Mouse (Mus musculus): ENCODE results near the gene Ybx2. TPM values are rescaled to one million over a fixed set of nuclear protein-coding genes. Genes with fewer than 3 reads are reported as not detected.

Gene Ybx2
- total RNA-seq, 2 experiments from 2014 or later, result 10.9 to 11.1 TPM

- no peak for DNase-seq
Observed at GRCm38 (mm10) chr11:69965271-69966005, 29.8 kb downstream of the Ybx2 start.

GRCm38 (mm10) chr11:69966006-69966859 is 30.6 kb downstream of the Ybx2 start:
- no peak for DNase-seq

- DNase-seq, result no peak
Observed at GRCm38 (mm10) chr11:69966860-69967517, 31.4 kb downstream of the Ybx2 start.

- no peak for DNase-seq
Observed at GRCm38 (mm10) chr11:69968793-69969192, 33.2 kb downstream of the Ybx2 start.

- no peak for DNase-seq
Observed at GRCm38 (mm10) chr11:69970222-69970621, 34.6 kb downstream of the Ybx2 start.

GRCm38 (mm10) chr11:69970775-69971174 is 35.2 kb downstream of the Ybx2 start:
- DNase-seq, result no peak

- DNase-seq, result no peak
Observed at GRCm38 (mm10) chr11:69974907-69975306, 39.3 kb downstream of the Ybx2 start.

GRCm38 (mm10) chr11:69976271-69976670 is 40.7 kb downstream of the Ybx2 start:
- no peak for DNase-seq

- no peak for DNase-seq
Observed at GRCm38 (mm10) chr11:69979827-69980195, 44.2 kb downstream of the Ybx2 start.

GRCm38 (mm10) chr11:69980196-69981140 is 44.9 kb downstream of the Ybx2 start:
- peak; percentile 100 for DNase-seq

- DNase-seq, result no peak
Observed at GRCm38 (mm10) chr11:69981141-69981762, 45.7 kb downstream of the Ybx2 start, which contains the start of gene Ctdnep1. Gene Ctdnep1 (plus strand): TSS chr11:69981156.

- no peak for DNase-seq
Observed at GRCm38 (mm10) chr11:69982225-69982624, 46.6 kb downstream of the Ybx2 start, which contains the start of gene Elp5. Gene Elp5 (minus strand): TSS chr11:69982517.

GRCm38 (mm10) chr11:69982877-69983276 is 47.3 kb downstream of the Ybx2 start:
- no peak for DNase-seq

GRCm38 (mm10) chr11:69983377-69983776 is 47.8 kb downstream of the Ybx2 start:
- DNase-seq, result no peak

- no peak for DNase-seq
Observed at GRCm38 (mm10) chr11:69984431-69984830, 48.8 kb downstream of the Ybx2 start.

- DNase-seq, result no peak
Observed at GRCm38 (mm10) chr11:69989949-69990348, 54.4 kb downstream of the Ybx2 start.

Small RNAs within 50 kb of the gene (microRNA-seq; reads per million reads assigned to microRNA genes)
- gene Gm44349, result 0 to 0.42 reads per million in 2 experiments

Other genes with a start within 250 kb of the Ybx2 start
- gene Tnfsf12, start 239.9 kb upstream of the Ybx2 start, total RNA-seq (2021), result 1 to 10 TPM; 8.2 to 8.8 TPM
- 1 to 10 TPM in 1 of 2 experiments, under 1 TPM in 1; 0.90 to 1.2 TPM for gene Tnfsfm13, start 239.7 kb upstream of the Ybx2 start, total RNA-seq (2021)
- gene Polr2a, start 177.2 kb upstream of the Ybx2 start, total RNA-seq (2021), result 10 to 100 TPM; 61.2 to 61.3 TPM
- gene Slc35g3, start 173.8 kb upstream of the Ybx2 start, total RNA-seq (2021), result not detected
- gene Zbtb4, start 169.9 kb upstream of the Ybx2 start, total RNA-seq (2021), result 100 to 1,000 TPM; 116 to 126 TPM
- gene Chrnb1, start 139.9 kb upstream of the Ybx2 start, total RNA-seq (2021), result 1 to 10 TPM in 1 of 2 experiments, under 1 TPM in 1; 0.72 to 1.3 TPM
- 10 to 100 TPM; 29.2 to 31.6 TPM for gene Fgf11, start 133.9 kb upstream of the Ybx2 start, total RNA-seq (2021)
- under 1 TPM in 1 of 2 experiments, not detected in 1; 0.17 TPM for gene Tmem102, start 130.2 kb upstream of the Ybx2 start, total RNA-seq (2021)
- not detected for gene Gm39566, start 120.5 kb upstream of the Ybx2 start, total RNA-seq (2021)
- not detected for gene Spem2, start 117.3 kb upstream of the Ybx2 start, total RNA-seq (2021)
- under 1 TPM; 0.57 to 0.63 TPM for gene Spem1, start 113.6 kb upstream of the Ybx2 start, total RNA-seq (2021)
- gene Nlgn2, start 98.0 kb upstream of the Ybx2 start, total RNA-seq (2021), result 100 to 1,000 TPM; 192 to 206 TPM
- 100 to 1,000 TPM; 109 to 128 TPM for gene Tmem256, start 97.3 kb upstream of the Ybx2 start, total RNA-seq (2021)
- gene Plscr3, start 89.4 kb upstream of the Ybx2 start, total RNA-seq (2021), result 10 to 100 TPM; 16.3 to 16.6 TPM
- gene Tnk1, start 77.1 kb upstream of the Ybx2 start, total RNA-seq (2021), result under 1 TPM in 1 of 2 experiments, not detected in 1; 0.18 TPM
- not detected for gene Tmem95, start 57.8 kb upstream of the Ybx2 start, total RNA-seq (2021)
- 1 to 10 TPM; 1.1 TPM for gene Kctd11, start 54.4 kb upstream of the Ybx2 start, total RNA-seq (2021)
- not detected for gene Acap1, start 40.3 kb upstream of the Ybx2 start, total RNA-seq (2021)
- under 1 TPM; 0.46 to 0.95 TPM for gene 2810408A11Rik, start 34.8 kb upstream of the Ybx2 start, total RNA-seq (2021)
- 100 to 1,000 TPM; 117 to 118 TPM for gene Neurl4, start 34.7 kb upstream of the Ybx2 start, total RNA-seq (2021)
- gene Gps2, start 21.9 kb upstream of the Ybx2 start, total RNA-seq (2021), result 10 to 100 TPM; 31.9 to 38.2 TPM
- 100 to 1,000 TPM; 416 to 445 TPM for gene Eif5a, start 13.8 kb upstream of the Ybx2 start, total RNA-seq (2021)
- gene Slc2a4, start 12.4 kb downstream of the Ybx2 start, total RNA-seq (2021), result 1 to 10 TPM; 1.8 TPM
- not detected for gene Cldn7, start 29.0 kb downstream of the Ybx2 start, total RNA-seq (2021)
- gene Ctdnep1, start 45.4 kb downstream of the Ybx2 start, total RNA-seq (2021), result 100 to 1,000 TPM; 113 to 116 TPM
- 10 to 100 TPM; 77.5 to 78.4 TPM for gene Elp5, start 46.7 kb downstream of the Ybx2 start, total RNA-seq (2021)
- 100 to 1,000 TPM; 232 to 236 TPM for gene Gabarap, start 55.3 kb downstream of the Ybx2 start, total RNA-seq (2021)
- 10 to 100 TPM; 45.4 to 47.4 TPM for gene Phf23, start 60.0 kb downstream of the Ybx2 start, total RNA-seq (2021)
- gene Dvl2, start 64.8 kb downstream of the Ybx2 start, total RNA-seq (2021), result 10 to 100 TPM; 36.8 to 41.7 TPM
- gene Acadvl, start 79.6 kb downstream of the Ybx2 start, total RNA-seq (2021), result 10 to 100 TPM; 54.9 to 58.6 TPM
- gene Dlg4, start 81.1 kb downstream of the Ybx2 start, total RNA-seq (2021), result 100 to 1,000 TPM; 888 to 914 TPM
- gene Asgr1, start 118.3 kb downstream of the Ybx2 start, total RNA-seq (2021), result 1 to 10 TPM in 1 of 2 experiments, not detected in 1; 1.2 TPM
- gene Asgr2, start 156.8 kb downstream of the Ybx2 start, total RNA-seq (2021), result not detected
- gene Mgl2, start 194.5 kb downstream of the Ybx2 start, total RNA-seq (2021), result under 1 TPM; 0.45 to 0.68 TPM
- 1 to 10 TPM in 1 of 2 experiments, under 1 TPM in 1; 1.00 to 1.8 TPM for gene Clec10a, start 220.4 kb downstream of the Ybx2 start, total RNA-seq (2021)